Mouse (Mus musculus): ENCODE measurements around the gene Mybphl. TPM values are rescaled to one million over a fixed set of nuclear protein-coding genes. Genes with fewer than 3 reads are reported as not detected.

The Mybphl gene
- not detected in 2 replicates for polyA plus RNA-seq (2014; fragmentation: Nextera tagmentation; extraction: Ambion mirVana)

DNA sequence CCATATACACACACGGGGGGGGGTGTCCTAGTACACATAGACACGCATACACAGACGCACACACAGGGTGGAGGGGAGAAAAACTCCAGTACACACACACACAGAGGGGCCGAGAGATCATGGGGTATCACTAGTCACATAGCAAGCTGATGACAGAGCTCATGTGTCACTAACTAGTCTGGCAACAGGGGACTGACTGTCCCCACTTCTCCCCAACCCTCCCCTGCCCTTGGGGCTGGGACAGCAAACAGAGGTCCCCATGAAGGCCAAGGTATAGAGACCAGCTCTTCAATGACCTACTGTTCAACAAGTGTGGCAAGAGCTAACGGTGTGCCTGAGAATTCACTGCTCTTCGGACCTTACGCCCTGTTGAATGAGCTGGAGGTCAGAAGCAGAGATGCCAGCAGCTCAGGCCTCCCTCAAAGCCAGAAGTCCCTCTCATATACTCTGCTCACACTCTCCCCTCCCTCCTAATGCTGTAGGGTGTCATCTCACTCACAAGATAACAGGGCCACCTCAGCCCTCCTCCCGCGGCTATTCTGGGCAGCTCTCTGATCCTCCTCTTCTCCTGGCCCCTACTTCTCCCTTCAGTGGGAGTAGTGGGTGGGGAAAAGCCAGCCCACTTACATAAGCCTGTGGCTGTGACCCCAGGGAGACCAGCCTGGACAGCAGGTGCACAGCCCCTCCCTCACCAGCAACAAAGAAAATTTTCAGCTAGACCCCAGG is at the start of gene Mybphl:
Gene Mybphl (plus strand): TSS at position 642 of the 726 bp plus-strand sequence.
- Histone ChIP-seq H3K36me3 (ENCODE audit: control insufficient read depth, insufficient read depth, low read length) (no peaks in the 10 kb centered on the region), H3K9ac (ENCODE audit: low read length) (no peak within 1 kb of the TSS), H3K27ac (ENCODE audit: low read depth, low read length) (no peak within 1 kb of the TSS), H3K27me3 (replicated peaks; ENCODE audit: control insufficient read depth, insufficient read depth, low read length) (no peaks in the 10 kb centered on the region), H3K4me3 (ENCODE audit: low read depth, low read length) (no peak within 1 kb of the TSS), H3K4me2 (ENCODE audit: low read length) (no peak within 1 kb of the TSS), H3K4me1 (ENCODE audit: control insufficient read depth, insufficient read depth, low read length) (peaks cover 4% of the 10 kb centered on the region; the same call in 1 of the 2 replicates), H3K9me3 (replicated peaks; ENCODE audit: control insufficient read depth, low read length) (no peaks in the 10 kb centered on the region)
- no peak for DNase-seq (ENCODE audit: low spot score)
- WGBS = 77% methylated on average over 9 of the region's 9 CpGs
- no peak for ATAC-seq

DNA sequence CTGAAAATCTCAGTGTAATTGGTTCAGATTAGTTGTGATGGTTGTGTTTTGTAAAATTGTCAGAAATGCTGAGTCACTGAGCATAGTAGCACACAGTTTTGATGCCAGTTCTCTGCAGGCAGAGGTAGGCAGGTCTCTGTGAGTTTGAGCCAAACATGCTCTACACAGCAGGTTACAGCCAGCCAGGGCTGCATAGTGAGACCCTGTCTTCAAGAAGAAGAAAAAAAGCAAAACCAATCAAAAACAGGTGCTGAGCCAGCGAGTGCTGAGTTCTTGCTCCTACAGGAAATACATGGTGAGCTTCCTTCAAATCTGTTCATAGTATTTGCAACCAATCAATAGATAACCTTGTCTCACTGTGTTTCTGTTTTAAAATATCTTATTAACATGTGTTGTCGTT is 46.2 kb upstream of the Mybphl start:
- Histone ChIP-seq H3K27me3 (replicated peaks; ENCODE audit: control insufficient read depth, insufficient read depth, low read length) (no peaks in the 10 kb centered on the region), H3K4me2 (ENCODE audit: low read length) (no peak overlapping the region), H3K27ac (ENCODE audit: low read depth, low read length) (no peak overlapping the region), H3K9ac (ENCODE audit: low read length) (no peak overlapping the region), H3K4me3 (ENCODE audit: low read depth, low read length) (no peak overlapping the region), H3K9me3 (replicated peaks; ENCODE audit: control insufficient read depth, low read length) (no peaks in the 10 kb centered on the region), H3K36me3 (ENCODE audit: control insufficient read depth, insufficient read depth, low read length) (peaks cover 7% of the 10 kb centered on the region), H3K4me1 (ENCODE audit: control insufficient read depth, insufficient read depth, low read length) (no peaks in the 10 kb centered on the region)
- DNase-seq (ENCODE audit: low spot score) (no peak), ATAC-seq (no peak)
- 68% methylated on average over 2 of the region's 2 CpGs for WGBS

DNA sequence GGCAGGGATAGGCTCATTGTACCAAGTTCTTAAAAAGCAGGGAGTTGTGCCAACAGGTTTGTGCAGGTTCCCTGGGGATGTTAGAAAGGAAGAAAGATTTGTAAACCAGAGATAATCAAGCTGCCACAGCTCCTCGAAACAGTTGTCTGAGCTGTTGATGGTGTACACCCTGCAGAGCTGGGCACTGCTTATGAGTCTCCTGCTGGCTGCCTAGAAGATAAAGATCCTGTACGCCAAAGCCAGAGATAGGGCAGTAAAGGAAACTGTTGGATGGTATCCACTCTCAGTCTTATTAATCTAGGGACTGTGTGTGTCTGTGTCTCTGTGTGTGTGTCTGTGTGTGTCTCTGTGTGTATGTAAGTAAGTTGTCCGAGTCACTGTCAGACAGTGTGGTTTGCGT is 43.0 kb upstream of the Mybphl start:
- Histone ChIP-seq H3K36me3 (ENCODE audit: control insufficient read depth, insufficient read depth, low read length) (peaks cover 16% of the 10 kb centered on the region), H3K27ac (ENCODE audit: low read depth, low read length) (no peak overlapping the region), H3K27me3 (replicated peaks; ENCODE audit: control insufficient read depth, insufficient read depth, low read length) (no peaks in the 10 kb centered on the region), H3K4me3 (ENCODE audit: low read depth, low read length) (no peak overlapping the region), H3K4me2 (ENCODE audit: low read length) (no peak overlapping the region), H3K9ac (ENCODE audit: low read length) (no peak overlapping the region), H3K4me1 (ENCODE audit: control insufficient read depth, insufficient read depth, low read length) (no peaks in the 10 kb centered on the region), H3K9me3 (replicated peaks; ENCODE audit: control insufficient read depth, low read length) (no peaks in the 10 kb centered on the region)
- WGBS = 74% methylated on average over 4 of the region's 4 CpGs
- DNase-seq (ENCODE audit: low spot score) = no peak
- no peak for ATAC-seq

DNA sequence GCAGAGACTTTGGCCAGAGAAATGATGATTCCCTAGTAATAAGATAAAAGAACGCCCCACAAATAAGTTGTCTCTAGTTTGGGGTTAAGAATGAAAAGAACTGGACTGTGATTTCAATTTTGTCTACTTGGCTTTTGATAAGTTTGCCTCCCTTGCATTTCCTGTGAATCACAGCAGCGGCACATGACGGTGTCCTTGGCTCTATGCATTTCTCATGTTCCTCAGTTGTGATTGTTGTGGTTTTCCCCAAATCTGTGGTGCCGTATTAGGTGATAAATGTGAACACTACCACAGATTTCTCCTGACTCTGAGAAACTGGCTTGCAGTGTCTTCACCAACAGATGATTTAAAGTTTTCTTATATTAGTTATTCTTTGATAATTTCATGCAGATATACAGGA is 42.6 kb upstream of the Mybphl start:
- WGBS = 84% methylated on average over 4 of the region's 4 CpGs
- no peak overlapping the region for H3K9ac ChIP-seq (ENCODE audit: low read length)

DNA sequence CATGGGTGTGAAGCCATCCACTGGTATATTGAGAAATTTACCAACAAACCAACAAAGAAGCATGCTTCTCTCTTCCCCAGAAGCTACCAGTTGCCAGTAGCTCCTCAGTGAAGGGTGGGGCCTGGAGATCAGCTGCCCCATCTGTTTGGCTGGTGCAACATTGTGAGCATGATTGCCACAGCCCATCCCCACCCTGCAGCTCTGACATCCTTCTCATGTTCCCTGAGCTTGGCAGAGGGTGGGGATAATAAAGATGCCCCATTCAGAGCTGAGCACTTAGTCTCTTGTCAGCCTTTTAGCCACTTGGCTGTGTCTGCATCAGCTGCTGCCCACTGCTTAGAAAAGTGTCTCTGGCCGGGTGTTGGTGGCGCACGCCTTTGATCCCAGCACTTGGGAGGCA is 41.7 kb upstream of the Mybphl start:
- Histone ChIP-seq H3K27ac (ENCODE audit: low read depth, low read length) (no peak overlapping the region), H3K4me2 (ENCODE audit: low read length) (no peak overlapping the region), H3K4me3 (ENCODE audit: low read depth, low read length) (no peak overlapping the region), H3K27me3 (replicated peaks; ENCODE audit: control insufficient read depth, insufficient read depth, low read length) (no peaks in the 10 kb centered on the region), H3K9me3 (replicated peaks; ENCODE audit: control insufficient read depth, low read length) (no peaks in the 10 kb centered on the region), H3K36me3 (ENCODE audit: control insufficient read depth, insufficient read depth, low read length) (peaks cover 25% of the 10 kb centered on the region), H3K4me1 (ENCODE audit: control insufficient read depth, insufficient read depth, low read length) (0 out of 2 replicates have a peak, but pooled peaks cover 2% of the 10 kb centered on the region), H3K9ac (ENCODE audit: low read length) (no peak overlapping the region)
- WGBS = 87% methylated on average over 3 of the region's 3 CpGs
- DNase-seq (ENCODE audit: low spot score) = peak; percentile 30
- ATAC-seq = no peak

More for the DNA sequence above, 42.6 kb upstream of the Mybphl start:
- Histone ChIP-seq H3K4me3 (ENCODE audit: low read depth, low read length) (no peak overlapping the region), H3K27ac (ENCODE audit: low read depth, low read length) (no peak overlapping the region), H3K4me1 (ENCODE audit: control insufficient read depth, insufficient read depth, low read length) (no peaks in the 10 kb centered on the region), H3K9me3 (replicated peaks; ENCODE audit: control insufficient read depth, low read length) (no peaks in the 10 kb centered on the region), H3K36me3 (ENCODE audit: control insufficient read depth, insufficient read depth, low read length) (peaks cover 20% of the 10 kb centered on the region), H3K4me2 (ENCODE audit: low read length) (no peak overlapping the region), H3K27me3 (replicated peaks; ENCODE audit: control insufficient read depth, insufficient read depth, low read length) (no peaks in the 10 kb centered on the region)
- no peak for ATAC-seq
- no peak for DNase-seq (ENCODE audit: low spot score)

DNA sequence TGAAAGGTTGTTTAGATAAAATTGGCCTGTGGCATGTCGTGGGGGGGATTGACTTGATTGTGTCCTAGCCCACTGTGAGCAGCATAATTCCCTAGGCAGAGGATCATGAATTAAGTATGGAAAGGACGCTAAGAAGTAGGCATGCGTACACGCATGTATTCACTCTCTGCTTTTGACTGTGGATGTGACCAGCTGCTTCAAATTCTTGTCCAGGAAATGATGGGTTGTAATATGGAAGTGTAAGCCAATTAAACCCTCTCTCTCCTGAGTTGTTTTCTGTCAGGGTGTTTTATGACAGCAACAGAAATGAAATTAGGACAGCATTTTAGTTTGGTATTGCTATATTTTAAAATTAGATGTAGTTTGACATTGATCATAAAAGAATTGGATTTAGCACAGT is 39.9 kb upstream of the Mybphl start:
- peak overlapping the region; percentile 23; the same call in 1 of the 2 replicates for H3K27ac ChIP-seq (ENCODE audit: low read depth, low read length)
- WGBS = 72% methylated on average over 4 of the region's 4 CpGs
- H3K9me3 ChIP-seq (replicated peaks; ENCODE audit: control insufficient read depth, low read length) = no peaks in the 10 kb centered on the region
- no peak overlapping the region for H3K4me2 ChIP-seq (ENCODE audit: low read length)
- 0 out of 2 replicates have a peak, but pooled peaks cover 2% of the 10 kb centered on the region for H3K4me1 ChIP-seq (ENCODE audit: control insufficient read depth, insufficient read depth, low read length)
- no peaks in the 10 kb centered on the region for H3K27me3 ChIP-seq (replicated peaks; ENCODE audit: control insufficient read depth, insufficient read depth, low read length)
- DNase-seq (ENCODE audit: low spot score) (peak; percentile 39), ATAC-seq (no peak)
- H3K9ac ChIP-seq (ENCODE audit: low read length) = no peak overlapping the region
- H3K36me3 ChIP-seq (ENCODE audit: control insufficient read depth, insufficient read depth, low read length) = peaks cover 31% of the 10 kb centered on the region
- H3K4me3 ChIP-seq (ENCODE audit: low read depth, low read length) = no peak overlapping the region

DNA sequence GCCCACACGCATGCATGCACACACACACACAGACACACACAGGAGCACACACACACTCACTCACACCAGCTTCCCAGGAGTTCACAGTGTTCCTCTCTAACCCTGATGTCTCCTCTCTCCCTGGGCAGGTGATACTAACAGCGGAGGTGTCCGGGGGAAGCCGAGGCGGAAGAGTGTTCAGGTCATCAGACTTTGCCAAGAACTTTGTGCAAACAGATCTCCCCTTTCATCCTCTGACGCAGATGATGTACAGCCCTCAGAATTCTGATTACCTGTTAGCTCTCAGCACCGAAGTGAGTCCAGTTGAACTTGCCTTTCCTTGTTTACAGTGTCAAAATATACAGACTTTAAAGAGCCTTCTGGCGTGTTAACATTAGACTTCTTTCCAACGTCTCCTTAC is 39.2 kb upstream of the Mybphl start:
- H3K36me3 ChIP-seq (ENCODE audit: control insufficient read depth, insufficient read depth, low read length) = peaks cover 38% of the 10 kb centered on the region
- no peak overlapping the region for H3K4me3 ChIP-seq (ENCODE audit: low read depth, low read length)
- 91% methylated on average over 9 of the region's 9 CpGs for WGBS
- H3K4me1 ChIP-seq (ENCODE audit: control insufficient read depth, insufficient read depth, low read length) = 0 out of 2 replicates have a peak, but pooled peaks cover 2% of the 10 kb centered on the region
- ATAC-seq (no peak), DNase-seq (ENCODE audit: low spot score) (no peak)
- H3K27ac ChIP-seq (ENCODE audit: low read depth, low read length) = no peak overlapping the region
- no peaks in the 10 kb centered on the region for H3K27me3 ChIP-seq (replicated peaks; ENCODE audit: control insufficient read depth, insufficient read depth, low read length)
- no peak overlapping the region for H3K9ac ChIP-seq (ENCODE audit: low read length)
- no peak overlapping the region for H3K4me2 ChIP-seq (ENCODE audit: low read length)
- no peaks in the 10 kb centered on the region for H3K9me3 ChIP-seq (replicated peaks; ENCODE audit: control insufficient read depth, low read length)

DNA sequence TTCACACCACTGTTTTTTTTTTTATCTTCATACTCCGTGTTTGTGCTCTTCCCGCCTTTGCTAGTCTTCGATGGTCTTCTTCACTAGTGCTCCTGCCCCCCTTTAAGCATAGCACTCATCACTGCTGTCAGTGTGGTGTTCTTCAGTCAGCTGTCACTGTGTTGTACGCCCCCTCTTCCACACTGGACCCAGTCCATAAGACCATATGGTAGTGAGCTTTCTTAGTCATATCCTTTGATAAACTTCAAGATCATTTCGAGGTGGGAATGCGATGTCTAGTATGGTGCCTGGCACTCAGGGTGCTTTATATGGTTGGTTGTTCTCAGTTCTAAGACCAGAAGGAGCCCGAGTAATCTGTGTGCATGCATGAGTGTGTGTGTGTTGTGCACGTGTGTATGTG is 37.4 kb upstream of the Mybphl start:
- Histone ChIP-seq H3K27me3 (replicated peaks; ENCODE audit: control insufficient read depth, insufficient read depth, low read length) (no peaks in the 10 kb centered on the region), H3K27ac (ENCODE audit: low read depth, low read length) (peak overlapping the region; percentile 92), H3K4me1 (ENCODE audit: control insufficient read depth, insufficient read depth, low read length) (0 out of 2 replicates have a peak, but pooled peaks cover 2% of the 10 kb centered on the region), H3K4me2 (ENCODE audit: low read length) (no peak overlapping the region), H3K9ac (ENCODE audit: low read length) (no peak overlapping the region), H3K4me3 (ENCODE audit: low read depth, low read length) (no peak overlapping the region), H3K9me3 (replicated peaks; ENCODE audit: control insufficient read depth, low read length) (no peaks in the 10 kb centered on the region), H3K36me3 (ENCODE audit: control insufficient read depth, insufficient read depth, low read length) (peaks cover 52% of the 10 kb centered on the region)
- ATAC-seq (peak; percentile 73), DNase-seq (ENCODE audit: low spot score) (peak; percentile 62)
- WGBS = 77% methylated on average over 8 of the region's 8 CpGs

DNA sequence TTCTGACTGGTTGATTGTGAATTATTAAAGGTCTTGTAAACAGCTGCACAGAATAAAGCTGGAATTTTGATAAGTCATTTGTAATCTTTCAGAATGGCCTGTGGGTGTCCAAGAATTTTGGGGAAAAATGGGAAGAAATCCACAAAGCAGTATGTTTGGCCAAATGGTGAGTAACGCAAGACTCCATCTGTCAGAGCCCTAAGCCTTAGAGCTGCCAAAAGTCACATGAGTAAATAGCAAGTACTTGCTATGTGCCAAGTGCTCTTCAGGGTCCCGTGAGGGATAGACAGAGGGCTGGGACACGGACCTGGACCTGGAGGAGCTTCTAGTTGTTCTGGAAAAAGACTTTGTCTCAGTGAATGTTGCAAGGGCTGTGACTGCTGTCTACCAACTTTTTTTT is 36.8 kb upstream of the Mybphl start:
- no peak overlapping the region for H3K9ac ChIP-seq (ENCODE audit: low read length)
- H3K36me3 ChIP-seq (ENCODE audit: control insufficient read depth, insufficient read depth, low read length) = peaks cover 58% of the 10 kb centered on the region
- H3K27ac ChIP-seq (ENCODE audit: low read depth, low read length) = peak overlapping the region; percentile 92
- H3K4me1 ChIP-seq (ENCODE audit: control insufficient read depth, insufficient read depth, low read length) = 0 out of 2 replicates have a peak, but pooled peaks cover 2% of the 10 kb centered on the region
- 57% methylated on average over 3 of the region's 3 CpGs for WGBS
- H3K9me3 ChIP-seq (replicated peaks; ENCODE audit: control insufficient read depth, low read length) = no peaks in the 10 kb centered on the region
- peak; percentile 61 for DNase-seq (ENCODE audit: low spot score)
- ATAC-seq = peak; percentile 60; the same call in 1 of the 2 replicates
- no peak overlapping the region for H3K4me3 ChIP-seq (ENCODE audit: low read depth, low read length)
- no peak overlapping the region for H3K4me2 ChIP-seq (ENCODE audit: low read length)
- no peaks in the 10 kb centered on the region for H3K27me3 ChIP-seq (replicated peaks; ENCODE audit: control insufficient read depth, insufficient read depth, low read length)

Measured in forebrain, embryonic 14.5 days (tissue).